Mouse (Mus musculus) C2C12 (cell line): ENCODE results near the gene Mef2d.

Experiments used
- CTCF ChIP-seq: IDR thresholded peaks from one replicate; pipeline ENCODE4 v1.5.1; 2011; ENCODE audit not compliant: control insufficient read depth, insufficient read depth, insufficient read length
- FOSL1 ChIP-seq: IDR thresholded peaks from one replicate; pipeline ENCODE4 v1.8.0; 2011; ENCODE audit warnings: mild to moderate bottlenecking, low read length; ENCODE audit not compliant: poor library complexity, insufficient read depth, severe bottlenecking
- MAX ChIP-seq: IDR thresholded peaks from one replicate; pipeline ENCODE4 v1.6.1; 2011; ENCODE audit warnings: mild to moderate bottlenecking, control low read depth
- MYOG ChIP-seq: IDR thresholded peaks from one replicate; pipeline ENCODE4 v1.6.1; 2011; ENCODE audit not compliant: control insufficient read depth, insufficient read length; ENCODE audit errors: extremely low read depth
- USF1 ChIP-seq: IDR thresholded peaks from one replicate; pipeline ENCODE4 v1.6.1; 2011; ENCODE audit warnings: low read depth, mild to moderate bottlenecking, control low read depth, moderate library complexity

DNA sequence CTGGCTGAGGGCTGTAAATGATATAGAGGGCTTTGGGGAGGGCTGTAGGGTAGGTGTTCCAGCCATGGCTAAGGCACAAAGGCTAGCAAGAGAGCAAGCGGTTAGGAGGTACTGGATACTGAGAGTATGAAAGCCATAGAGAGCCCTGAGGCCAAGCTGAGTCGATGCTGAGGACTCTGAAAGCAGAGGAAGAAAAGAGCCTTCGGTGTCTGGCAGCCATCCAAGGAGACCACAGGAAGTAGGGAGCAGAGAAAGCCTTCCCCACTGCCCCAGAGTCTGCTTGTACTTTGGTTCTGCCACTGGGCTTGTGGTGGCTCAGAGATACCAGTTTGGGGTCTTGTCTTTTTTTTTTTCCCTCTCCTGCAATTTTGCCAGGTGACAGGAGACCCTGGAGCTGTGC is 41.9 kb upstream of the Mef2d start:
- no peak for TF ChIP-seq CTCF
- no peak for TF ChIP-seq FOSL1
- TF ChIP-seq USF1: no peak
- no peak for TF ChIP-seq MAX
- no peak for TF ChIP-seq MYOG
